Mouse (Mus musculus) ES-E14 (cell line): ENCODE measurements around the gene 9430015G10Rik. TPM values are rescaled to one million over a fixed set of nuclear protein-coding genes. Genes with fewer than 3 reads are reported as not detected.

Experiments
- DNase-seq: peaks from one replicate; pipeline ENCODE4 v3.0.0-alpha.2; 2013; ENCODE audit warnings: low read depth, low spot score
- H3K27ac ChIP-seq: 2 replicates; pipeline ENCODE4 v1.5.1; 2012; ENCODE audit warnings: low read depth, mild to moderate bottlenecking, low read length, moderate library complexity, mixed read lengths; ENCODE audit not compliant: poor library complexity, insufficient read depth, severe bottlenecking
- H3K36me3 ChIP-seq: 2 replicates; pipeline ENCODE4 v1.6.1; 2012; ENCODE audit warnings: mild to moderate bottlenecking, low read length, moderate library complexity, mixed read lengths; ENCODE audit not compliant: control insufficient read depth, poor library complexity, insufficient read depth, severe bottlenecking
- H3K4me1 ChIP-seq, 2 experiments: fragments of 150-350 bp in 1 of 2; sonication (generic) in 1 of 2; 2 replicates each; pipeline ENCODE4 v1.6.1; 2012; ENCODE audit warnings: low read length in 2 of 2, mild to moderate bottlenecking in 1 of 2, mixed read lengths in 1 of 2; ENCODE audit not compliant: control insufficient read depth in 2 of 2, insufficient read depth in 2 of 2, poor library complexity in 1 of 2
- H3K4me3 ChIP-seq, 2 experiments: fragments of 150-350 bp in 1 of 2; sonication (generic) in 1 of 2; 2 replicates each; pipeline ENCODE4 v1.5.1; 2012; ENCODE audit warnings: low read length in 2 of 2, low read depth in 1 of 2, mild to moderate bottlenecking in 1 of 2, mixed read lengths in 1 of 2; ENCODE audit not compliant: insufficient read depth in 1 of 2, poor library complexity in 1 of 2, severe bottlenecking in 1 of 2
- H3K9ac ChIP-seq: 2 replicates; pipeline ENCODE4 v1.6.1; 2012; ENCODE audit warnings: low read depth, mild to moderate bottlenecking, low read length, mixed read lengths; ENCODE audit not compliant: poor library complexity, insufficient read depth, severe bottlenecking
- H3K9me3 ChIP-seq: fragments of 150-350 bp; sonication (generic); 2 replicates; pipeline ENCODE4 v1.6.1; 2012; ENCODE audit warnings: low read depth, mild to moderate bottlenecking, low read length; ENCODE audit not compliant: control insufficient read depth, insufficient read depth
- CHD2 ChIP-seq: IDR thresholded peaks from 2 replicates; pipeline ENCODE4 v1.6.1; 2014; ENCODE audit warnings: mild to moderate bottlenecking, low read depth, low read length, inconsistent platforms
- HCFC1 ChIP-seq: IDR thresholded peaks from 2 replicates; pipeline ENCODE4 v1.6.1; 2012; ENCODE audit warnings: low read length, inconsistent platforms, borderline replicate concordance; ENCODE audit not compliant: insufficient read depth
- MAFK ChIP-seq: IDR thresholded peaks from 2 replicates; pipeline ENCODE4 v1.6.1; 2014; ENCODE audit warnings: mild to moderate bottlenecking, low read depth, low read length, inconsistent platforms; ENCODE audit not compliant: insufficient read depth
- ZC3H11A ChIP-seq: IDR thresholded peaks from 2 replicates; pipeline ENCODE4 v1.6.1; 2012; ENCODE audit warnings: low read depth, mild to moderate bottlenecking, inconsistent platforms, low read length, borderline replicate concordance
- ZNF384 ChIP-seq: IDR thresholded peaks from 2 replicates; pipeline ENCODE4 v1.6.1; 2012; ENCODE audit warnings: low read depth, low read length, inconsistent platforms
- in situ Hi-C, 2 experiments: fragments of 600-800 bp; cut with MboI; formaldehyde crosslinking; loops; one replicate each; pipeline ENCODE4 v1.15.1; 2025; ENCODE audit warnings: low sequenced_read_pairs in 2 of 2, inconsistent platforms in 1 of 2; ENCODE audit not compliant: unreplicated experiment in 2 of 2
- total RNA-seq: library from RNA; depleted of rRNA; stranded (reverse); fragments of 300-350 nt; gene quantifications from 2 replicates; pipeline ENCODE4 v1.2.3, GENCODE M21; 2012

9430015G10Rik gene
- total RNA-seq, 1 experiment, result 83.4 TPM

- H3K9me3 ChIP-seq, result no peaks in the 10 kb centered on the region
- in situ Hi-C loops, result no loop called here
- no peak overlapping the region for H3K9ac ChIP-seq
- H3K27ac ChIP-seq, result no peak overlapping the region
- no peaks in the 10 kb centered on the region for H3K36me3 ChIP-seq
- no peak for TF ChIP-seq HCFC1
- no peak for DNase-seq
- peaks cover 0 to under 1% of the 10 kb centered on the region in 2 experiments; a peak in 1 of 4 replicates for H3K4me1 ChIP-seq
- H3K4me3 ChIP-seq, result no peak overlapping the region
Measured at GRCm38 (mm10) chr4:156092765-156093164, 17.0 kb upstream of the 9430015G10Rik start.

- TF ChIP-seq ZNF384 (no peak), CHD2 (no peak)
- no peaks in the 10 kb centered on the region for H3K9me3 ChIP-seq
- in situ Hi-C loops, result no loop called here
- no peak overlapping the region for H3K27ac ChIP-seq
- peaks cover 0 to 5% of the 10 kb centered on the region in 2 experiments; a peak in 1 of 4 replicates for H3K4me1 ChIP-seq
- no peak overlapping the region for H3K4me3 ChIP-seq
- no peak overlapping the region for H3K9ac ChIP-seq
- no peaks in the 10 kb centered on the region for H3K36me3 ChIP-seq
- no peak for DNase-seq
Measured at GRCm38 (mm10) chr4:156093758-156094157, 16.0 kb upstream of the 9430015G10Rik start.

GRCm38 (mm10) chr4:156096191-156096590 lies 13.6 kb upstream of the 9430015G10Rik start:
- no peak for DNase-seq
- Histone ChIP-seq H3K9me3 (no peaks in the 10 kb centered on the region), H3K27ac (no peak overlapping the region), H3K36me3 (no peaks in the 10 kb centered on the region), H3K4me1 (peaks cover 2 to 5% of the 10 kb centered on the region in 2 experiments; a peak in 2 of 4 replicates), H3K9ac (no peak overlapping the region), H3K4me3 (no peak overlapping the region)
- in situ Hi-C loops, result no loop called here
- TF ChIP-seq CHD2 (no peak), ZC3H11A (no peak), ZNF384 (no peak), HCFC1 (no peak), MAFK (no peak)

GRCm38 (mm10) chr4:156097770-156098366 lies 11.9 kb upstream of the 9430015G10Rik start:
- in situ Hi-C loops, result no loop called here
- peaks cover 2 to 5% of the 10 kb centered on the region in 2 experiments; a peak in 2 of 4 replicates for H3K4me1 ChIP-seq
- H3K9me3 ChIP-seq, result no peaks in the 10 kb centered on the region
- H3K27ac ChIP-seq, result no peak overlapping the region; the same call in 1 of the 2 replicates
- H3K4me3 ChIP-seq, result no peak overlapping the region
- no peak for DNase-seq
- H3K36me3 ChIP-seq, result no peaks in the 10 kb centered on the region
- TF ChIP-seq HCFC1 (no peak), ZC3H11A (no peak), CHD2 (no peak), ZNF384 (no peak), MAFK (no peak)
- H3K9ac ChIP-seq, result no peak overlapping the region

GRCm38 (mm10) chr4:156099427-156099826 lies 10.4 kb upstream of the 9430015G10Rik start:
- TF ChIP-seq ZC3H11A (no peak), ZNF384 (no peak), HCFC1 (no peak)
- Histone ChIP-seq H3K36me3 (no peaks in the 10 kb centered on the region), H3K9me3 (no peaks in the 10 kb centered on the region), H3K4me3 (no peak overlapping the region), H3K9ac (no peak overlapping the region), H3K27ac (no peak overlapping the region), H3K4me1 (peaks cover 2 to 5% of the 10 kb centered on the region in 2 experiments; a peak in 2 of 4 replicates)
- no peak for DNase-seq
- in situ Hi-C loops, result no loop called here
